Mouse (Mus musculus): ENCODE results near the gene Tube1. TPM values are rescaled to one million over a fixed set of nuclear protein-coding genes. Genes with fewer than 3 reads are reported as not detected.

Gene Tube1
- polyA plus RNA-seq, 1 experiment from 2014 or later = 6.1 TPM

GRCm38 (mm10) chr10:39171134-39171533, 37.4 kb downstream of the Tube1 start:
- Histone ChIP-seq H3K27me3 (ENCODE audit: insufficient read depth, low read length) (no peaks in the 10 kb centered on the region), H3K4me3 (replicated peaks; ENCODE audit: low read depth, low read length) (peak overlapping the region; percentile 40), H3K36me3 (ENCODE audit: insufficient read depth, low read length) (no peaks in the 10 kb centered on the region), H3K27ac (peak overlapping the region; percentile 66; the same call in 1 of the 2 replicates), H3K4me2 (ENCODE audit: low read length) (peak overlapping the region; percentile 66), H3K9ac (ENCODE audit: low read depth, low read length) (peak overlapping the region; percentile 35; the same call in 1 of the 2 replicates), H3K9me3 (replicated peaks; ENCODE audit: low read length) (no peaks in the 10 kb centered on the region), H3K4me1 (replicated peaks; ENCODE audit: insufficient read depth, low read length) (no peaks in the 10 kb centered on the region; the same call in 1 of the 2 replicates)
- TF ChIP-seq CTCF (IDR thresholded peaks at IDR 0.05; ENCODE audit: low read depth) = peak; percentile 99
- under 1% methylated on average over 19 of the region's 19 CpGs for WGBS
- DNase-seq (ENCODE audit: low spot score) (peak; percentile 96), ATAC-seq (replicated peaks; ENCODE audit: low FRiP score, low read depth) (peak; percentile 78)

GRCm38 (mm10) chr10:39171603-39172539, 38.1 kb downstream of the Tube1 start:
- H3K4me2 ChIP-seq (ENCODE audit: low read length) = peak overlapping the region; percentile 66
- no peaks in the 10 kb centered on the region for H3K27me3 ChIP-seq (ENCODE audit: insufficient read depth, low read length)
- no peaks in the 10 kb centered on the region for H3K36me3 ChIP-seq (ENCODE audit: insufficient read depth, low read length)
- H3K4me1 ChIP-seq (replicated peaks; ENCODE audit: insufficient read depth, low read length) = no peaks in the 10 kb centered on the region; the same call in 1 of the 2 replicates
- H3K27ac ChIP-seq = peak overlapping the region; percentile 66
- no peaks in the 10 kb centered on the region for H3K9me3 ChIP-seq (replicated peaks; ENCODE audit: low read length)
- H3K4me3 ChIP-seq (replicated peaks; ENCODE audit: low read depth, low read length) = peak overlapping the region; percentile 40
- WGBS = 17% methylated on average over 26 of the region's 26 CpGs
- peak; percentile 80 for TF ChIP-seq CTCF (IDR thresholded peaks at IDR 0.05; ENCODE audit: low read depth)
- peak overlapping the region; percentile 35; the same call in 1 of the 2 replicates for H3K9ac ChIP-seq (ENCODE audit: low read depth, low read length)
- DNase-seq (ENCODE audit: low spot score) (peak; percentile 93), ATAC-seq (replicated peaks; ENCODE audit: low FRiP score, low read depth) (peak; percentile 70)

GRCm38 (mm10) chr10:39172540-39172931, 38.8 kb downstream of the Tube1 start:
- H3K9ac ChIP-seq (ENCODE audit: low read depth, low read length) = no peak overlapping the region
- peak overlapping the region; percentile 66 for H3K4me2 ChIP-seq (ENCODE audit: low read length)
- no peaks in the 10 kb centered on the region; the same call in 1 of the 2 replicates for H3K4me1 ChIP-seq (replicated peaks; ENCODE audit: insufficient read depth, low read length)
- peak; percentile 25 for DNase-seq (ENCODE audit: low spot score)
- TF ChIP-seq CTCF (IDR thresholded peaks at IDR 0.05; ENCODE audit: low read depth) = no peak
- WGBS = 69% methylated on average over 6 of the region's 6 CpGs
- H3K9me3 ChIP-seq (replicated peaks; ENCODE audit: low read length) = no peaks in the 10 kb centered on the region
- H3K27me3 ChIP-seq (ENCODE audit: insufficient read depth, low read length) = no peaks in the 10 kb centered on the region
- no peak for ATAC-seq (replicated peaks; ENCODE audit: low FRiP score, low read depth)
- no peak overlapping the region for H3K4me3 ChIP-seq (replicated peaks; ENCODE audit: low read depth, low read length)
- H3K36me3 ChIP-seq (ENCODE audit: insufficient read depth, low read length) = no peaks in the 10 kb centered on the region
- peak overlapping the region; percentile 66 for H3K27ac ChIP-seq

GRCm38 (mm10) chr10:39173077-39173476, 39.3 kb downstream of the Tube1 start:
- no peak for ATAC-seq (replicated peaks; ENCODE audit: low FRiP score, low read depth)

GRCm38 (mm10) chr10:39176981-39177380, 43.2 kb downstream of the Tube1 start:
- no peaks in the 10 kb centered on the region for H3K4me1 ChIP-seq (replicated peaks; ENCODE audit: insufficient read depth, low read length)
- no peaks in the 10 kb centered on the region for H3K36me3 ChIP-seq (ENCODE audit: insufficient read depth, low read length)
- WGBS = 81% methylated on average over 5 of the region's 5 CpGs
- no peak overlapping the region for H3K4me3 ChIP-seq (replicated peaks; ENCODE audit: low read depth, low read length)
- no peak overlapping the region for H3K9ac ChIP-seq (ENCODE audit: low read depth, low read length)
- H3K27me3 ChIP-seq (ENCODE audit: insufficient read depth, low read length) = no peaks in the 10 kb centered on the region
- no peak for TF ChIP-seq CTCF (IDR thresholded peaks at IDR 0.05; ENCODE audit: low read depth)
- no peak overlapping the region for H3K4me2 ChIP-seq (ENCODE audit: low read length)
- H3K9me3 ChIP-seq (replicated peaks; ENCODE audit: low read length) = no peaks in the 10 kb centered on the region
- DNase-seq (ENCODE audit: low spot score) = no peak
- ATAC-seq (replicated peaks; ENCODE audit: low FRiP score, low read depth) = no peak
- H3K27ac ChIP-seq = no peak overlapping the region

More at GRCm38 (mm10) chr10:39173077-39173476, 39.3 kb downstream of the Tube1 start:
- DNase-seq (ENCODE audit: low spot score) = peak; percentile 81
- Histone ChIP-seq H3K36me3 (ENCODE audit: insufficient read depth, low read length) (no peaks in the 10 kb centered on the region), H3K9ac (ENCODE audit: low read depth, low read length) (no peak overlapping the region), H3K4me3 (replicated peaks; ENCODE audit: low read depth, low read length) (no peak overlapping the region), H3K27ac (peak overlapping the region; percentile 66), H3K9me3 (replicated peaks; ENCODE audit: low read length) (no peaks in the 10 kb centered on the region), H3K4me2 (ENCODE audit: low read length) (peak overlapping the region; percentile 66), H3K4me1 (replicated peaks; ENCODE audit: insufficient read depth, low read length) (no peaks in the 10 kb centered on the region; the same call in 1 of the 2 replicates), H3K27me3 (ENCODE audit: insufficient read depth, low read length) (no peaks in the 10 kb centered on the region)
- WGBS = 28% methylated on average over 13 of the region's 13 CpGs
- TF ChIP-seq CTCF (IDR thresholded peaks at IDR 0.05; ENCODE audit: low read depth) = no peak

GRCm38 (mm10) chr10:39184864-39185544, 51.2 kb downstream of the Tube1 start:
- Histone ChIP-seq H3K9ac (ENCODE audit: low read depth, low read length) (no peak overlapping the region), H3K4me3 (replicated peaks; ENCODE audit: low read depth, low read length) (no peak overlapping the region), H3K27ac (no peak overlapping the region), H3K27me3 (ENCODE audit: insufficient read depth, low read length) (no peaks in the 10 kb centered on the region), H3K4me2 (ENCODE audit: low read length) (no peak overlapping the region), H3K4me1 (replicated peaks; ENCODE audit: insufficient read depth, low read length) (no peaks in the 10 kb centered on the region), H3K36me3 (ENCODE audit: insufficient read depth, low read length) (no peaks in the 10 kb centered on the region), H3K9me3 (replicated peaks; ENCODE audit: low read length) (no peaks in the 10 kb centered on the region)
- no peak for TF ChIP-seq CTCF (IDR thresholded peaks at IDR 0.05; ENCODE audit: low read depth)
- DNase-seq (ENCODE audit: low spot score) (no peak), ATAC-seq (replicated peaks; ENCODE audit: low FRiP score, low read depth) (no peak)
- WGBS = 72% methylated on average over 8 of the region's 8 CpGs
